Mouse (Mus musculus): ENCODE data around the gene St5. TPM values are rescaled to one million over a fixed set of nuclear protein-coding genes. Genes with fewer than 3 reads are reported as not detected.

Gene St5
- total RNA-seq, 1 experiment = 25.6 TPM

GRCm38 (mm10) chr7:109528356-109528755, 175.0 kb downstream of the St5 start:
- TF ChIP-seq HCFC1 (IDR thresholded peaks at IDR 0.05; ENCODE audit: borderline replicate concordance, insufficient read depth, low read length) = no peak
- TF ChIP-seq ZC3H11A (IDR thresholded peaks at IDR 0.05; ENCODE audit: borderline replicate concordance, low read depth, low read length) = peak; percentile 85
- Histone ChIP-seq H3K9me3 (ENCODE audit: control insufficient read depth, insufficient read depth, low read depth, low read length) (no peaks in the 10 kb centered on the region), H3K9ac (ENCODE audit: insufficient read depth, low read depth, low read length, poor library complexity, severe bottlenecking) (no peak overlapping the region), H3K4me3 (ENCODE audit: insufficient read depth in 1 of 2, low read depth in 1 of 2, low read length in 2 of 2, poor library complexity in 1 of 2, severe bottlenecking in 1 of 2) (no peak overlapping the region), H3K27ac (ENCODE audit: insufficient read depth, low read depth, low read length, poor library complexity, severe bottlenecking) (no peak overlapping the region), H3K4me1 (ENCODE audit: control insufficient read depth in 2 of 2, insufficient read depth in 2 of 2, low read length in 2 of 2, poor library complexity in 1 of 2) (no peaks in the 10 kb centered on the region), H3K36me3 (ENCODE audit: control insufficient read depth, insufficient read depth, low read length, poor library complexity, severe bottlenecking) (peaks cover 10% of the 10 kb centered on the region; the same call in 1 of the 2 replicates)
- in situ Hi-C loops (cut with MboI; ENCODE audit: low sequenced_read_pairs in 2 of 2, unreplicated experiment in 2 of 2) = loop anchor here in 1 of 2 experiments (10.0 kb wide), 1 partner anchor 156 kb away; no protein-coding TSS in a partner anchor
- DNase-seq (ENCODE audit: low read depth, low spot score) = no peak

- in situ Hi-C loops (cut with MboI; ENCODE audit: low sequenced_read_pairs in 2 of 2, unreplicated experiment in 2 of 2) = loop anchor here in 1 of 2 experiments (10.0 kb wide), 1 partner anchor 157 kb away; no protein-coding TSS in a partner anchor
- peaks cover 0 to 2% of the 10 kb centered on the region in 2 experiments; a peak in 1 of 4 replicates for H3K4me1 ChIP-seq (ENCODE audit: control insufficient read depth in 2 of 2, insufficient read depth in 2 of 2, low read length in 2 of 2, poor library complexity in 1 of 2)
- H3K27ac ChIP-seq (ENCODE audit: insufficient read depth, low read depth, low read length, poor library complexity, severe bottlenecking) = no peak overlapping the region
- no peak overlapping the region for H3K9ac ChIP-seq (ENCODE audit: insufficient read depth, low read depth, low read length, poor library complexity, severe bottlenecking)
- DNase-seq (ENCODE audit: low read depth, low spot score) = no peak
- H3K36me3 ChIP-seq (ENCODE audit: control insufficient read depth, insufficient read depth, low read length, poor library complexity, severe bottlenecking) = peaks cover 17% of the 10 kb centered on the region
- H3K9me3 ChIP-seq (ENCODE audit: control insufficient read depth, insufficient read depth, low read depth, low read length) = no peaks in the 10 kb centered on the region
- no peak for TF ChIP-seq CHD2 (IDR thresholded peaks at IDR 0.05; ENCODE audit: low read depth, low read length)
- no peak for TF ChIP-seq HCFC1 (IDR thresholded peaks at IDR 0.05; ENCODE audit: borderline replicate concordance, insufficient read depth, low read length)
- no peak for TF ChIP-seq ZC3H11A (IDR thresholded peaks at IDR 0.05; ENCODE audit: borderline replicate concordance, low read depth, low read length)
- TF ChIP-seq MAFK (IDR thresholded peaks at IDR 0.05; ENCODE audit: insufficient read depth, low read depth, low read length) = no peak
- no peak for TF ChIP-seq ZNF384 (IDR thresholded peaks at IDR 0.05; ENCODE audit: low read depth, low read length)
- no peak overlapping the region for H3K4me3 ChIP-seq (ENCODE audit: insufficient read depth in 1 of 2, low read depth in 1 of 2, low read length in 2 of 2, poor library complexity in 1 of 2, severe bottlenecking in 1 of 2)
These were observed 175.9 kb downstream of the St5 start for GRCm38 (mm10) chr7:109527536-109527935.

- in situ Hi-C loops (cut with MboI; ENCODE audit: low sequenced_read_pairs in 2 of 2, unreplicated experiment in 2 of 2) = loop anchor here in 1 of 2 experiments (10.0 kb wide), 1 partner anchor 159 kb away; no protein-coding TSS in a partner anchor
- Histone ChIP-seq H3K9ac (ENCODE audit: insufficient read depth, low read depth, low read length, poor library complexity, severe bottlenecking) (no peak overlapping the region), H3K27ac (ENCODE audit: insufficient read depth, low read depth, low read length, poor library complexity, severe bottlenecking) (no peak overlapping the region), H3K4me1 (ENCODE audit: control insufficient read depth in 2 of 2, insufficient read depth in 2 of 2, low read length in 2 of 2, poor library complexity in 1 of 2) (peaks cover 0 to 2% of the 10 kb centered on the region in 2 experiments; a peak in 1 of 4 replicates), H3K9me3 (ENCODE audit: control insufficient read depth, insufficient read depth, low read depth, low read length) (no peaks in the 10 kb centered on the region), H3K36me3 (ENCODE audit: control insufficient read depth, insufficient read depth, low read length, poor library complexity, severe bottlenecking) (peaks cover 29% of the 10 kb centered on the region), H3K4me3 (ENCODE audit: insufficient read depth in 1 of 2, low read depth in 1 of 2, low read length in 2 of 2, poor library complexity in 1 of 2, severe bottlenecking in 1 of 2) (no peak overlapping the region)
- no peak for DNase-seq (ENCODE audit: low read depth, low spot score)
- TF ChIP-seq CHD2 (IDR thresholded peaks at IDR 0.05; ENCODE audit: low read depth, low read length) (no peak; the same call in 1 of the 2 replicates), ZC3H11A (IDR thresholded peaks at IDR 0.05; ENCODE audit: borderline replicate concordance, low read depth, low read length) (no peak), ZNF384 (IDR thresholded peaks at IDR 0.05; ENCODE audit: low read depth, low read length) (no peak), MAFK (IDR thresholded peaks at IDR 0.05; ENCODE audit: insufficient read depth, low read depth, low read length) (no peak), HCFC1 (IDR thresholded peaks at IDR 0.05; ENCODE audit: borderline replicate concordance, insufficient read depth, low read length) (no peak)
These were observed 177.4 kb downstream of the St5 start for GRCm38 (mm10) chr7:109525740-109526663.

DNA sequence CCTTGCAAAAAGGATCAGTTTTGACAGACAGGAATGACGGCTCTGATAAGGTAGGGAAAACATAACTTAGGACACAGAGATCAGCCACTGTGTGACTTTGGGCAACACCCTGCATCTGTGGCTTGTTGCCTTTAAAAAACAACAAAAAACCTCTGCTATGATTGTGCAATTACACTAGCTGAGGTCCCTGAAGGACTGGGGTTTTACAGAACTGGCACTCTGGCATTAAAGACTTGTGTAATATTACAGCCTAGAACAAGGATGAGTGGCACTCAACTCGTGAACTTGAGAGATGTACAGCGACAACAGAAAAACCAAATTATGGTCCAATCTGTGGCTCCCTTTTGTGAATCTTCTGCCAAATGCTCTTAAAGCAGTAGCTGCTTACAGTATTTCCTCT, 178.6 kb downstream of the St5 start:
- TF ChIP-seq ZC3H11A (IDR thresholded peaks at IDR 0.05; ENCODE audit: borderline replicate concordance, low read depth, low read length) (no peak), HCFC1 (IDR thresholded peaks at IDR 0.05; ENCODE audit: borderline replicate concordance, insufficient read depth, low read length) (no peak), ZNF384 (IDR thresholded peaks at IDR 0.05; ENCODE audit: low read depth, low read length) (no peak), CHD2 (IDR thresholded peaks at IDR 0.05; ENCODE audit: low read depth, low read length) (no peak), MAFK (IDR thresholded peaks at IDR 0.05; ENCODE audit: insufficient read depth, low read depth, low read length) (no peak)
- DNase-seq (ENCODE audit: low read depth, low spot score) = peak; percentile 9
- Histone ChIP-seq H3K4me3 (ENCODE audit: insufficient read depth in 1 of 2, low read depth in 1 of 2, low read length in 2 of 2, poor library complexity in 1 of 2, severe bottlenecking in 1 of 2) (no peak overlapping the region), H3K27ac (ENCODE audit: insufficient read depth, low read depth, low read length, poor library complexity, severe bottlenecking) (no peak overlapping the region), H3K4me1 (ENCODE audit: control insufficient read depth in 2 of 2, insufficient read depth in 2 of 2, low read length in 2 of 2, poor library complexity in 1 of 2) (peaks cover 0 to 2% of the 10 kb centered on the region in 2 experiments; a peak in 1 of 4 replicates), H3K9me3 (ENCODE audit: control insufficient read depth, insufficient read depth, low read depth, low read length) (no peaks in the 10 kb centered on the region), H3K9ac (ENCODE audit: insufficient read depth, low read depth, low read length, poor library complexity, severe bottlenecking) (no peak overlapping the region), H3K36me3 (ENCODE audit: control insufficient read depth, insufficient read depth, low read length, poor library complexity, severe bottlenecking) (peaks cover 41% of the 10 kb centered on the region)
- in situ Hi-C loops (cut with MboI; ENCODE audit: low sequenced_read_pairs in 2 of 2, unreplicated experiment in 2 of 2) = loop anchor here in 1 of 2 experiments (10.0 kb wide), 1 partner anchor 160 kb away; no protein-coding TSS in a partner anchor
